Mouse (Mus musculus): ENCODE measurements around the gene Prdm15. TPM values are rescaled to one million over a fixed set of nuclear protein-coding genes. Genes with fewer than 3 reads are reported as not detected.

Gene Prdm15
- polyA plus RNA-seq, 1 experiment from 2014 or later, result 9.4 TPM

- H3K27ac ChIP-seq (replicated peaks; ENCODE audit: low read depth, low read length), result no peak overlapping the region
- H3K4me1 ChIP-seq (ENCODE audit: control insufficient read depth, insufficient read depth, low read length), result no peaks in the 10 kb centered on the region
- H3K36me3 ChIP-seq (ENCODE audit: control insufficient read depth, insufficient read depth, low read length), result no peaks in the 10 kb centered on the region
- H3K9ac ChIP-seq (ENCODE audit: low read depth, low read length), result no peak overlapping the region
- H3K4me2 ChIP-seq (ENCODE audit: low read depth, low read length), result no peak overlapping the region
- H3K4me3 ChIP-seq (ENCODE audit: low read depth, low read length), result no peak overlapping the region
- DNase-seq (ENCODE audit: low spot score) (no peak), ATAC-seq (ENCODE audit: low read depth) (no peak)
- no peaks in the 10 kb centered on the region for H3K27me3 ChIP-seq (replicated peaks; ENCODE audit: control insufficient read depth, insufficient read depth, low read length)
- 80% methylated on average over 6 of the region's 6 CpGs for WGBS
- no peaks in the 10 kb centered on the region for H3K9me3 ChIP-seq (ENCODE audit: control insufficient read depth, low read length)
These were observed 103.2 kb downstream of the Prdm15 start for GRCm38 (mm10) chr16:97748421-97748820.

Small RNAs within 50 kb of the gene (microRNA-seq; reads per million reads assigned to microRNA genes)
- not detected for gene Mir6964 (ENCODE audit: borderline number of aligned reads)

Other genes starting within 250 kb of the Prdm15 start
- gene Tmprss2, start 240.7 kb downstream of the Prdm15 start, polyA plus RNA-seq (2014; fragmentation: Nextera tagmentation; extraction: Ambion mirVana), result 2.5 and 2.8 TPM in 2 replicates
- 11.1 and 13.8 TPM in 2 replicates for gene Ripk4, start 88.1 kb downstream of the Prdm15 start, polyA plus RNA-seq (2014; fragmentation: Nextera tagmentation; extraction: Ambion mirVana)
- 22.0 and 24.5 TPM in 2 replicates for gene C2cd2, start 110.7 kb upstream of the Prdm15 start, polyA plus RNA-seq (2014; fragmentation: Nextera tagmentation; extraction: Ambion mirVana)
- gene Zbtb21, start 110.8 kb upstream of the Prdm15 start, polyA plus RNA-seq (2014; fragmentation: Nextera tagmentation; extraction: Ambion mirVana), result 14.1 and 14.3 TPM in 2 replicates
- gene B230307C23Rik, start 145.5 kb upstream of the Prdm15 start, polyA plus RNA-seq (2014; fragmentation: Nextera tagmentation; extraction: Ambion mirVana), result 33.6 and 34.2 TPM in 2 replicates
- 14.4 and 17.1 TPM in 2 replicates for gene A630089N07Rik, start 230.6 kb upstream of the Prdm15 start, polyA plus RNA-seq (2014; fragmentation: Nextera tagmentation; extraction: Ambion mirVana)

Data from embryonic facial prominence, embryonic 14.5 days (tissue).